Mouse (Mus musculus) embryonic facial prominence, embryonic 15.5 days (tissue): ENCODE data around the gene Cabp1. TPM values are rescaled to one million over a fixed set of nuclear protein-coding genes. Genes with fewer than 3 reads are reported as not detected.
A peak's percentile ranks its signal among the peaks of the same experiment; 100 is the strongest.

Experiments
- ATAC-seq: fragments of 200-750 bp; cut with Nextera tagmentation; 2 replicates; pipeline ENCODE4 v1.8.0; 2017; ENCODE audit warnings: low read depth, moderate TSS enrichment; ENCODE audit not compliant: insufficient number of reproducible peaks, low FRiP score, low TSS enrichment
- H3K27ac ChIP-seq: fragments of 300-500 bp; sonication (generic); replicated peaks from 2 replicates; pipeline ENCODE4 v1.5.1; 2015; ENCODE audit warnings: mild to moderate bottlenecking, inconsistent platforms
- H3K27me3 ChIP-seq: fragments of 300-500 bp; sonication (generic); 2 replicates; pipeline ENCODE4 v1.6.1; 2015; ENCODE audit warnings: inconsistent platforms
- H3K36me3 ChIP-seq: fragments of 300-500 bp; sonication (generic); 2 replicates; pipeline ENCODE4 v1.6.1; 2015; ENCODE audit warnings: mild to moderate bottlenecking, inconsistent platforms
- H3K4me1 ChIP-seq: fragments of 300-500 bp; sonication (generic); 2 replicates; pipeline ENCODE4 v1.6.1; 2015; ENCODE audit warnings: inconsistent platforms
- H3K4me2 ChIP-seq: fragments of 300-500 bp; sonication (generic); replicated peaks from 2 replicates; pipeline ENCODE4 v1.6.1; 2015; ENCODE audit warnings: mild to moderate bottlenecking, inconsistent platforms
- H3K4me3 ChIP-seq: fragments of 300-500 bp; sonication (generic); replicated peaks from 2 replicates; pipeline ENCODE4 v1.5.1; 2015; ENCODE audit warnings: mild to moderate bottlenecking, inconsistent platforms
- H3K9ac ChIP-seq: fragments of 300-500 bp; sonication (generic); 2 replicates; pipeline ENCODE4 v1.6.1; 2015; ENCODE audit warnings: inconsistent platforms
- H3K9me3 ChIP-seq: fragments of 300-500 bp; sonication (generic); replicated peaks from 2 replicates; pipeline ENCODE4 v1.6.1; 2016; ENCODE audit warnings: inconsistent platforms
- WGBS: fragments of 180-500 bp; shearing (Covaris S2); methylation state at CpG from one replicate; pipeline ENCODE4 v1.1.7; 2015; 5-methylcytosine and 5-hydroxymethylcytosine counted together
- polyA plus RNA-seq: library from polyadenylated mRNA; unstranded; fragments of >200 nt; fragmentation: Nextera tagmentation; extraction: Ambion mirVana; gene quantifications from 2 replicates; pipeline ENCODE4 v1.2.1, GENCODE M21; 2015

Gene Cabp1
- polyA plus RNA-seq, 1 experiment from 2014 or later: 2.6 TPM

DNA sequence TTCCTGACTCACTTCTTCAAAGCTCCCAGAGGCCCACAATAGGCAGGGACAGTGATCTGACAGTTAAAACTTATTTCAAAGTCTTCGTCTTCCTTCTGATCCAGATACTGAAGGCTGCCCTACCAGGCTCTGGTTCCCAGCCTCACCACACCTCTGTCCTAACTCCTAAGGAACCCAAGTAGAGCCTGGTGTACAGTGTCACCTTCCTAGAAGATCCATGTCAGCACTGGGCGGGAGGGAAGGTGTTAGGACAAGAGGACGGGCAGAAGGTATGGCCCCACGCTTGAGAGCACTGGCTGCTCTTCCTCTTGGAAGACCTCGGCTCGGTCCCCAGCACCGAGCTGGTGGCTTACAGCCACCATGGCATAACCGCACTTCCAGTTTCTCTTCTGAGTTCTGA is 45.8 kb downstream of the Cabp1 start:
- H3K4me2 ChIP-seq: no peak overlapping the region
- 0 out of 2 replicates have a peak overlapping the region, but pooled peaks have one; percentile 1 for H3K9ac ChIP-seq
- H3K4me3 ChIP-seq: no peak overlapping the region
- H3K27ac ChIP-seq: no peak overlapping the region
- no peaks in the 10 kb centered on the region for H3K9me3 ChIP-seq
- peaks cover 23% of the 10 kb centered on the region for H3K4me1 ChIP-seq
- 92% methylated on average over 8 of the region's 8 CpGs for WGBS
- ATAC-seq: no peak
- peaks cover 80% of the 10 kb centered on the region for H3K36me3 ChIP-seq
- no peaks in the 10 kb centered on the region for H3K27me3 ChIP-seq

GRCm38 (mm10) chr5:115147388-115147787 is 46.8 kb downstream of the Cabp1 start:
- H3K4me1 ChIP-seq: peaks cover 13% of the 10 kb centered on the region
- no peaks in the 10 kb centered on the region for H3K27me3 ChIP-seq
- no peak overlapping the region for H3K4me2 ChIP-seq
- WGBS: 77% methylated on average over 3 of the region's 3 CpGs
- H3K27ac ChIP-seq: no peak overlapping the region
- H3K36me3 ChIP-seq: peaks cover 82% of the 10 kb centered on the region
- no peak overlapping the region for H3K9ac ChIP-seq
- no peak overlapping the region for H3K4me3 ChIP-seq
- H3K9me3 ChIP-seq: no peaks in the 10 kb centered on the region
- no peak for ATAC-seq

GRCm38 (mm10) chr5:115146747-115147130 is 47.4 kb downstream of the Cabp1 start:
- H3K9ac ChIP-seq: no peak overlapping the region
- ATAC-seq: no peak

GRCm38 (mm10) chr5:115145976-115146746 is 48.0 kb downstream of the Cabp1 start:
- H3K9me3 ChIP-seq: no peaks in the 10 kb centered on the region
- H3K36me3 ChIP-seq: peaks cover 79% of the 10 kb centered on the region
- ATAC-seq: no peak
- H3K4me1 ChIP-seq: peaks cover 5% of the 10 kb centered on the region
- H3K9ac ChIP-seq: no peak overlapping the region
- no peak overlapping the region for H3K4me3 ChIP-seq
- WGBS: 75% methylated on average over 6 of the region's 6 CpGs
- H3K27ac ChIP-seq: no peak overlapping the region
- H3K27me3 ChIP-seq: no peaks in the 10 kb centered on the region
- no peak overlapping the region for H3K4me2 ChIP-seq

More at GRCm38 (mm10) chr5:115146747-115147130, 47.4 kb downstream of the Cabp1 start:
- H3K4me2 ChIP-seq: no peak overlapping the region
- no peak overlapping the region for H3K4me3 ChIP-seq
- no peaks in the 10 kb centered on the region for H3K9me3 ChIP-seq
- peaks cover 85% of the 10 kb centered on the region for H3K36me3 ChIP-seq
- H3K4me1 ChIP-seq: peaks cover 8% of the 10 kb centered on the region
- H3K27ac ChIP-seq: no peak overlapping the region
- H3K27me3 ChIP-seq: no peaks in the 10 kb centered on the region

DNA sequence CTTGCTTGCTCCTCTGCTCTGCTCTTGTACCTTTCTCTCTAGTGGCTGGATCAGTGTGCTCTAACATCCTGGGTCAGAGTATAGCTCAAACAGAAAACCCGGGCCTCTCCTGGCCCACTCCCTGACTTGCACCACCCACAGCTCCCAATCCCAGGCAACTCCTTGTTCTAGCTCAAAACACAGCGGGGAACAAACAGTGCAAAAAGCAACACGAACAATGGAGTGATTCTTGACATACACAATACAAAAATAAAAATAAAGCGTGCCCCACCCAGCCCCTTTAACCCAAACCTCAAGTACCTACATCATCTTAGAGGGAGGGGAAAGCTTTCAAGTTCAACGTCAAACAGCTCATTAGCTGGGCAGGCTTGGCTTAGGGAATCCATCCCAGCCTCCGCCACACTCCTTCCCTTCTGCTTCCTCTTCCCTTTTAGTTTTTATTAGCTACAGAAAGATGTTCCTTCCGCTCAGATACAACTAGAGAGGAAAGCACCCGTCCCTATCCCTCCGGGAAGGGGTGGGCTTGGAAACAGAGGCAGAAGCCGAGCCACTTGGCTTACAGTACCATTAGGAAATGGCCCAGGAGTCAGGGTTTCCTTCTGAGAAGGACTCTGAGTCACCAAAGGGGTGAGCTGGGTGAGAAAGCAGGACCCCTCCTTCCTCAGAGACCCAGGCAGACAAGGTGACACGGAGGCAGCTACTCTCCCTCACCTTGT is 48.8 kb downstream of the Cabp1 start:
- no peak overlapping the region for H3K27ac ChIP-seq
- no peaks in the 10 kb centered on the region; the same call in 1 of the 2 replicates for H3K4me1 ChIP-seq
- peaks cover 72% of the 10 kb centered on the region for H3K36me3 ChIP-seq
- H3K4me2 ChIP-seq: no peak overlapping the region
- no peak overlapping the region for H3K9ac ChIP-seq
- ATAC-seq: no peak
- H3K27me3 ChIP-seq: no peaks in the 10 kb centered on the region
- no peak overlapping the region for H3K4me3 ChIP-seq
- no peaks in the 10 kb centered on the region for H3K9me3 ChIP-seq
- 72% methylated on average over 11 of the region's 11 CpGs for WGBS

DNA sequence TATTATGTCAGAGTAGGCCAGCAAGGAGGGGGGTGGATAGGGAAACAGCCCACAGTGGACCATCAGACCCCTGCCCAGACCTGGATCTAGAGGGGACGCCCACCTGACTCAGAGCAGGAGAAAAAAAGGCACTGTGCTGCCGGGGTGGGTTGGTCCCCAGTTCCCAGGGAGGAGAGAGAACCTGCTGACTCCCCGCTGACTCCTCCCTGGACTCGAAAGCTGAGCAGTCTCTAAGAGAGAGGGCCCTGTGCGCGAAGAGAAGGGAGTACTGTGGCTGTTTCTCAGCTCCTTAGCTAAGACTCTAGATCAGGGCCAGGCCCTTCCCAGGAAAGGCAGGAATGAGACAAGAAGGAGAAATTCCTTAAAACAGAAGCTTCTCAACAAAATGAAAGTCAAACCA is 49.7 kb downstream of the Cabp1 start:
- 0 out of 2 replicates have a peak overlapping the region, but pooled peaks have one; percentile 4 for H3K27ac ChIP-seq
- peaks cover 62% of the 10 kb centered on the region for H3K36me3 ChIP-seq
- ATAC-seq: no peak
- H3K4me2 ChIP-seq: no peak overlapping the region
- H3K4me3 ChIP-seq: no peak overlapping the region
- no peak overlapping the region for H3K9ac ChIP-seq
- no peaks in the 10 kb centered on the region for H3K27me3 ChIP-seq
- H3K4me1 ChIP-seq: no peaks in the 10 kb centered on the region; the same call in 1 of the 2 replicates
- no peaks in the 10 kb centered on the region for H3K9me3 ChIP-seq
- WGBS: 60% methylated on average over 6 of the region's 6 CpGs

DNA sequence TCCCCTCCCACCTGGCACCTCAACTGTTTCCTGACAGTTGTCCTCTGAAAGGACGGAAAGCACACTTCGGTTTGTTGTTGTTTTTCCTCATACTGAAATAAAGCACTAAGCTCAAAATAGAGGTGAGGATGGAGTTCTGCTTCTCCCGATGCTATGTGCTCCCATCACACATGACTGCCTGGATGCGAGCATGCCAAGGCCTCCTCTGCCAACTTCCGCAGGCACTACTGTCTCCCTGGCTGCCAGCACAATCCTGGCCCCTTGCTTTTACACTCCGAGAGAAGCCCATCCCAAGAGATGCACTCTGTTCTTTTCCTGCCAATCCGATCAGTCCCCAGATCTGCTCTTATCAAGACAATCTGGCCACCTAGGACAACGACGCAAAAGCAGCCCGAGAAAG is 50.6 kb downstream of the Cabp1 start:
- Histone ChIP-seq H3K9me3 (no peaks in the 10 kb centered on the region), H3K9ac (no peak overlapping the region), H3K36me3 (peaks cover 54% of the 10 kb centered on the region), H3K27me3 (no peaks in the 10 kb centered on the region), H3K4me2 (no peak overlapping the region), H3K27ac (no peak overlapping the region), H3K4me3 (no peak overlapping the region), H3K4me1 (no peaks in the 10 kb centered on the region; the same call in 1 of the 2 replicates)
- no peak for ATAC-seq
- 70% methylated on average over 10 of the region's 10 CpGs for WGBS

GRCm38 (mm10) chr5:115142166-115142697 is 51.9 kb downstream of the Cabp1 start:
- Histone ChIP-seq H3K4me3 (no peak overlapping the region), H3K9me3 (no peaks in the 10 kb centered on the region), H3K4me2 (no peak overlapping the region), H3K9ac (no peak overlapping the region), H3K27me3 (no peaks in the 10 kb centered on the region), H3K27ac (no peak overlapping the region), H3K4me1 (no peaks in the 10 kb centered on the region; the same call in 1 of the 2 replicates), H3K36me3 (peaks cover 41% of the 10 kb centered on the region)
- ATAC-seq: no peak
- WGBS: 88% methylated on average over 9 of the region's 9 CpGs

GRCm38 (mm10) chr5:115140726-115141125 is 53.5 kb downstream of the Cabp1 start:
- H3K9ac ChIP-seq: no peak overlapping the region
- ATAC-seq: no peak
- H3K36me3 ChIP-seq: peaks cover 26% of the 10 kb centered on the region
- no peaks in the 10 kb centered on the region for H3K27me3 ChIP-seq
- H3K27ac ChIP-seq: no peak overlapping the region
- no peaks in the 10 kb centered on the region; the same call in 1 of the 2 replicates for H3K4me1 ChIP-seq
- 62% methylated on average over 3 of the region's 3 CpGs for WGBS
- H3K4me3 ChIP-seq: no peak overlapping the region
- H3K9me3 ChIP-seq: no peaks in the 10 kb centered on the region
- no peak overlapping the region for H3K4me2 ChIP-seq

- Histone ChIP-seq H3K9ac (no peak overlapping the region), H3K4me2 (no peak overlapping the region), H3K4me1 (peaks cover under 1% of the 10 kb centered on the region), H3K36me3 (peaks cover 11% of the 10 kb centered on the region; the same call in 1 of the 2 replicates), H3K4me3 (no peak overlapping the region), H3K9me3 (no peaks in the 10 kb centered on the region), H3K27ac (no peak overlapping the region), H3K27me3 (no peaks in the 10 kb centered on the region)
- ATAC-seq: no peak
- WGBS: 38% methylated on average over 4 of the region's 4 CpGs
These were observed 55.1 kb downstream of the Cabp1 start for GRCm38 (mm10) chr5:115139124-115139523.
